Mouse (Mus musculus): ENCODE measurements around the gene Sytl3.

Sytl3 gene

GRCm38 (mm10) chr17:6778332-6778683 lies 119.4 kb downstream of the Sytl3 start:
- peak; percentile 59 for DNase-seq (ENCODE audit: low read depth, low spot score)

- DNase-seq (ENCODE audit: low read depth, low spot score): peak; percentile 37
Observed at GRCm38 (mm10) chr17:6778771-6779509, 120.0 kb downstream of the Sytl3 start.

GRCm38 (mm10) chr17:6779632-6780031 lies 120.7 kb downstream of the Sytl3 start:
- DNase-seq (ENCODE audit: low read depth, low spot score): no peak

GRCm38 (mm10) chr17:6780521-6781115 lies 121.7 kb downstream of the Sytl3 start:
- DNase-seq (ENCODE audit: low read depth, low spot score): no peak

GRCm38 (mm10) chr17:6781273-6781672 lies 122.4 kb downstream of the Sytl3 start:
- DNase-seq (ENCODE audit: low read depth, low spot score): no peak

- DNase-seq (ENCODE audit: low read depth, low spot score): no peak
Observed at GRCm38 (mm10) chr17:6782033-6782526, 123.2 kb downstream of the Sytl3 start.

DNA sequence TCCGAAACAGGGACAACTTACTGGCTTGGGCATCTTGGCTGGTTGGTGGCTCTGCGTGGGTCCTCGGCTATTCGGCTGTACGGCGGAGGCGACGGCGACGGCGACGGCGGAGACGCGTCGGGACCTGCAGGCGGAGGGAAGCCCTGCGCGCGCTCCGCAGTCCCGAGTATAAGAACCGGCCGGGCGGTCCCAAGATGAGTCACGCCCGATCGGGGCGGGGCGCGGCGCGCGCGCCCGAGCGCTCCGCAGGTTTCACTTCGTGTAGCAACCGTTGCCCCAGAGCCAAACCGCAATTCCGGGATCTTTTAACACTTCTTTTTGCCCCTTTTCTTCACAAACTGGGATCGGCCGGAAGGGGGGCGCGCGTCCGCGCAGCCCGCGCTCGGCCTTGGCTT lies 123.7 kb downstream of the Sytl3 start, which contains the start of gene Ezr:
Gene Ezr, minus strand, starts transcription at position 174 of the 395 bp plus-strand sequence.
- peak; percentile 82 for DNase-seq (ENCODE audit: low read depth, low spot score)

DNA sequence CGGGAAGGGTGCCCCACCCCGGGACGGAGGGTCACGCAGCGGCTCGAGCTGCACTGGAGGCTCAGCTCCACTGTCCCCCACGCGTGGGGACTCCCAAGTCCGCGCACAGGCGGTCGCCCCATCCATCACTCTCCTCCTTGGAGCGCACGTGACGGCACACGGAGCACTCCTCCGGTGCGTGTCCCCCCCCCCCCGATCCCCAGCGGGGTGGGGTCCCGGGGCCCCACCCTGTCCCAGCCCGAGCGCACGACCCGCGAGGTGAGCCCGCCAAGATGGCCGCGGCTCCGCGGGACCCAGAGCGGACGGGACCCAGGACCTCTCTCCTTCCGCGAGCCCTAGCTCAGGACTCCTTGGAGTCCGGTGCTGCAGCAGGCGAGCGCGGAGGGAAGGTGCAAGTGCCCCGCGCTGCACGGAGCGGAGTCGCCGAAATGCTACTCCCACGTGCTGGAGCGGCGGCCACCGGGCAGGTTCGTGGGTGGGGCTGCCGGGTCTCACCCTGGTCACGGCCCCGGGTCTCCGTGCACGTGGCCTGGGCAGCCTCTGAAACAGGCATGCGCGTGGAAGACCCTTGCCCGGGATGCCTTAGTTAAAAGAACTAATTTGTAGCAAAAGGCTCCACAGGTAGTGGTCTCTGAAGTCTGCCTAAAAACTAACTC lies 124.2 kb downstream of the Sytl3 start:
- DNase-seq (ENCODE audit: low read depth, low spot score): peak; percentile 43

GRCm38 (mm10) chr17:6783756-6784357 lies 125.0 kb downstream of the Sytl3 start:
- no peak for DNase-seq (ENCODE audit: low read depth, low spot score)

GRCm38 (mm10) chr17:6787241-6787640 lies 128.3 kb downstream of the Sytl3 start:
- no peak for DNase-seq (ENCODE audit: low read depth, low spot score)
